16 mouse cellular contexts compared by ENCODE assay signal in the genomic region with DNA sequence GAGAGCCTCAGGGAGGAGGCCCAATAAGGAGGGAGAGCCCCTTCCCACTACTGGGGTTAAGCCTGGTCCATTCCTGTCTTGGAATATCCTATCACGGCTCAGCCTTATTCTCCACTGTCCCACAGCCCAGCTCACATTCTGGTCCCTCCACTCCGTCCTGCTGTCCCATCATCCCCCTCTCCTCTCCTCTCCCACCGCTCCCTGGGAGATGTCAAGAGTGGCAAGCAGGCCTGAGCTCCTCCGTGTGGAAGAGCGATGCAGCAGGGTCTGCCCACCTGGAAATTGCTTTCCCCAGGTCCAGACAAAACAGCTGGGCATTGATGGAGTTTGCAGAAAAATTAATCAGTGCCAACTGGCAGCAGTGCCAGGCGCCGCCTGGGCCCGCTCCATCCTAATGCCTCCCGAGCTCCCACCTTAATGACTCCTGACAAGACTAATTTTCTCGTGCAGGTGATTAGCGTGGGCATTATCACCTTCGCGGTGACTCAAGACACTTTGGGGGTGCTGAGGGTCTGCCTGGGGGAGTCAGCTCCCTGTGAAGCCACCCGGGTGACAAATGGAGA.
"Had no signal": no experiment of that assay in that cellular context is flagged by ENCODE, and none has a peak within 500 bp of the region (broad histone marks: within the 10 kb centered on the region; RNA-seq: fewer than 3 reads in every experiment).

No protein-coding gene starts in this region.

- H3K27me3 ChIP-seq: kidney, embryonic 15.5 days; limb, embryonic 15.5 days; neural tube, embryonic 12.5 days had no signal

- H3K4me2 ChIP-seq: kidney, embryonic 15.5 days; limb, embryonic 15.5 days; liver, embryonic 12.5 days; lung, embryonic 14.5 days; neural tube, embryonic 12.5 days had no signal

- H3K4me3 ChIP-seq: kidney, embryonic 15.5 days; left cerebral cortex, adult 2 months; limb, embryonic 15.5 days; liver, embryonic 12.5 days; midbrain, embryonic 10.5 days; myocyte; neural tube, embryonic 12.5 days had no signal

- H3K9me3 ChIP-seq: kidney, embryonic 15.5 days; limb, embryonic 15.5 days; liver, embryonic 12.5 days; midbrain, embryonic 10.5 days; neural tube, embryonic 12.5 days had no signal

- H3K4me1 ChIP-seq: kidney, embryonic 15.5 days; liver, embryonic 12.5 days; midbrain, embryonic 10.5 days had no signal

- H3K9ac ChIP-seq: kidney, embryonic 15.5 days; limb, embryonic 15.5 days; liver, embryonic 12.5 days; lung, embryonic 14.5 days; neural tube, embryonic 12.5 days had no signal

- DNase-seq: kidney, adult 2 months; kidney, postnatal 14 days; lung, embryonic 14.5 days; lung, postnatal 10 days; lung, postnatal 4 days; right cerebral cortex, adult 18-20 months; right cerebral cortex, postnatal 25 days; thymus, postnatal 4 days had no signal

- ATAC-seq: liver, embryonic 12.5 days had no signal

- H3K27ac ChIP-seq: kidney, embryonic 15.5 days; left cerebral cortex, adult 2 months; limb, embryonic 15.5 days; liver, embryonic 12.5 days; midbrain, embryonic 10.5 days; neural tube, embryonic 12.5 days; stomach, postnatal 0 days had no signal

- H3K36me3 ChIP-seq: kidney, embryonic 15.5 days; limb, embryonic 15.5 days; liver, embryonic 12.5 days; midbrain, embryonic 10.5 days; neural tube, embryonic 12.5 days had no signal
